Mouse (Mus musculus) liver, postnatal 0 days (tissue): ENCODE results near the gene Fanca. TPM values are rescaled to one million over a fixed set of nuclear protein-coding genes. Genes with fewer than 3 reads are reported as not detected.
"Not testable (repeated sequence)": the region's sequence is repeated elsewhere in the genome, so short reads cannot be mapped to it uniquely, and the experiment has no call there.

Experiments used
- ATAC-seq: fragments of 200-750 bp; cut with Nextera tagmentation; 2 replicates; pipeline ENCODE4 v1.8.0; 2017; ENCODE audit warnings: mild to moderate bottlenecking, moderate library complexity
- DNase-seq: peaks from one replicate; pipeline ENCODE4 v3.0.0-alpha.2; 2016
- H3K27ac ChIP-seq: fragments of 300-500 bp; sonication (generic); 2 replicates; pipeline ENCODE4 v1.5.1; 2014; ENCODE audit warnings: antibody characterized with exemption, moderate library complexity, mild to moderate bottlenecking, low read depth
- H3K27me3 ChIP-seq: fragments of 300-500 bp; sonication (generic); 2 replicates; pipeline ENCODE4 v1.6.1; 2014; ENCODE audit warnings: low read length, control low read depth, mixed read lengths; ENCODE audit not compliant: insufficient read depth
- H3K36me3 ChIP-seq: fragments of 300-500 bp; sonication (generic); replicated peaks from 2 replicates; pipeline ENCODE4 v1.6.1; 2014; ENCODE audit warnings: mild to moderate bottlenecking, control low read depth, low read length, moderate library complexity, mixed read lengths; ENCODE audit not compliant: insufficient read depth
- H3K4me1 ChIP-seq: fragments of 300-500 bp; sonication (generic); 2 replicates; pipeline ENCODE4 v1.6.1; 2014; ENCODE audit warnings: antibody characterized with exemption, mild to moderate bottlenecking, control low read depth; ENCODE audit not compliant: insufficient read depth
- H3K4me2 ChIP-seq: fragments of 300-500 bp; sonication (generic); 2 replicates; pipeline ENCODE4 v1.6.1; 2014; ENCODE audit warnings: low read depth, mild to moderate bottlenecking, low read length, moderate library complexity, mixed read lengths
- H3K4me3 ChIP-seq: fragments of 300-500 bp; sonication (generic); 2 replicates; pipeline ENCODE4 v1.5.1; 2014; ENCODE audit warnings: low read depth, low read length
- H3K9ac ChIP-seq: fragments of 300-500 bp; sonication (generic); replicated peaks from 2 replicates; pipeline ENCODE4 v1.6.1; 2014; ENCODE audit warnings: mild to moderate bottlenecking, moderate library complexity
- H3K9me3 ChIP-seq: fragments of 300-500 bp; sonication (generic); 2 replicates; pipeline ENCODE4 v1.6.1; 2016; ENCODE audit warnings: mild to moderate bottlenecking, control low read depth, low read length, mixed read lengths
- CTCF ChIP-seq: sonication (generic); IDR thresholded peaks from 2 replicates; pipeline ENCODE4 v1.5.1; 2016; ENCODE audit warnings: antibody characterized with exemption, low read depth
- EP300 ChIP-seq: IDR thresholded peaks from 2 replicates; pipeline ENCODE4 v1.6.1; 2016; ENCODE audit warnings: antibody characterized with exemption, low read depth, mild to moderate bottlenecking
- WGBS: fragments of 180-500 bp; shearing (Covaris S2); extraction: QIAGEN DNeasy Blood & Tissue Kit; methylation state at CpG from one replicate; pipeline ENCODE4 v1.1.7; 2014; ENCODE audit not compliant: insufficient replicate concordance; 5-methylcytosine and 5-hydroxymethylcytosine counted together
- polyA plus RNA-seq: library from polyadenylated mRNA; unstranded; fragments of >200 nt; fragmentation: Nextera tagmentation; extraction: Ambion mirVana; gene quantifications from 2 replicates; pipeline ENCODE4 v1.2.1, GENCODE M21; 2015

Gene Fanca
- polyA plus RNA-seq, 1 experiment from 2014 or later, result 6.3 TPM

DNA sequence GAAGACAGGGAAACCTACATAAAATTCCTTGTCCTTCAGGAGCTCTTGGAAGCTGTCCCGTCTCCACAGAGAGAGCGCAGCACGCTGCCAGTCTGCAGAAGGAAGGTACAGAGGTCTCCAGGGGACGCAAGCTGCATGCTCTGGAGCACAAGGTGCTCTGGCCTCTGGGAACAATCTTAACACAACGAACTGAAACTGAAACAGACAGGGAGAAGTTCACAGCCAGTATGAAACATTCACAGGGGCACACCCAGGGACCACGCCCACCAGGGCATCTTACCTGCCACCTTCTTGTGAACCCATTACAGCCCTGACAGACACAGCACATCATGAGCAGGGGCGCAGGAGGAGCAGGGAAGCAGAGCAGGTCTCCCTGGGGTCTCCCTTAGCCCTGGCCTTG lies 34.4 kb downstream of the Fanca start:
- 82% methylated on average over 7 of the region's 7 CpGs for WGBS
- H3K36me3 ChIP-seq, result peaks cover 15% of the 10 kb centered on the region
- H3K27me3 ChIP-seq, result no peaks in the 10 kb centered on the region
- H3K9me3 ChIP-seq, result no peaks in the 10 kb centered on the region
- H3K9ac ChIP-seq, result no peak overlapping the region
- DNase-seq (no peak), ATAC-seq (no peak)
- no peak overlapping the region for H3K27ac ChIP-seq
- H3K4me3 ChIP-seq, result no peak overlapping the region
- no peak overlapping the region for H3K4me2 ChIP-seq
- no peaks in the 10 kb centered on the region for H3K4me1 ChIP-seq
- TF ChIP-seq EP300, result no peak
- no peak for TF ChIP-seq CTCF

DNA sequence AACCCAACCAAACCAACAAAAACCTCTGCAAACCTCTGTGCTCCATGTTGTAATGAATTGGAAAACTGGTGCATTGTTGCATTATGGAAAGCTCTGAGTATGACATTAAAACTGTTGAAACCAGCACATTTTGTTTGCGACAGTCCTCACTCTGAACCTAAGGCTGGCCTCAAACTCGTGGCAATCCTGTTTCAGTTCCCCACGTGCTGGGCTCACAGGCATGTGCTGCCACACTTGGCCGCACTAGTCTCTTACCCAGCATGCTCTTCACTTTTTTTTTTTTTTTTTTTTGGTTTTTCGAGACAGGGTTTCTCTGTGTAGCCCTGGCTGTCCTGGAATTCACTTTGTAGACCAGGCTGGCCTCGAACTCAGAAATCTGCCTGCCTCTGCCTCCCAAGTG lies 35.4 kb downstream of the Fanca start:
- 65% methylated on average over 5 of the region's 6 CpGs for WGBS
- DNase-seq, H3K9me3 ChIP-seq, H3K4me2 ChIP-seq, H3K4me1 ChIP-seq, H3K4me3 ChIP-seq, H3K27ac ChIP-seq, H3K27me3 ChIP-seq, H3K9ac ChIP-seq, ATAC-seq: not testable (repeated sequence)
- H3K36me3 ChIP-seq, result peaks cover 11% of the 10 kb centered on the region

DNA sequence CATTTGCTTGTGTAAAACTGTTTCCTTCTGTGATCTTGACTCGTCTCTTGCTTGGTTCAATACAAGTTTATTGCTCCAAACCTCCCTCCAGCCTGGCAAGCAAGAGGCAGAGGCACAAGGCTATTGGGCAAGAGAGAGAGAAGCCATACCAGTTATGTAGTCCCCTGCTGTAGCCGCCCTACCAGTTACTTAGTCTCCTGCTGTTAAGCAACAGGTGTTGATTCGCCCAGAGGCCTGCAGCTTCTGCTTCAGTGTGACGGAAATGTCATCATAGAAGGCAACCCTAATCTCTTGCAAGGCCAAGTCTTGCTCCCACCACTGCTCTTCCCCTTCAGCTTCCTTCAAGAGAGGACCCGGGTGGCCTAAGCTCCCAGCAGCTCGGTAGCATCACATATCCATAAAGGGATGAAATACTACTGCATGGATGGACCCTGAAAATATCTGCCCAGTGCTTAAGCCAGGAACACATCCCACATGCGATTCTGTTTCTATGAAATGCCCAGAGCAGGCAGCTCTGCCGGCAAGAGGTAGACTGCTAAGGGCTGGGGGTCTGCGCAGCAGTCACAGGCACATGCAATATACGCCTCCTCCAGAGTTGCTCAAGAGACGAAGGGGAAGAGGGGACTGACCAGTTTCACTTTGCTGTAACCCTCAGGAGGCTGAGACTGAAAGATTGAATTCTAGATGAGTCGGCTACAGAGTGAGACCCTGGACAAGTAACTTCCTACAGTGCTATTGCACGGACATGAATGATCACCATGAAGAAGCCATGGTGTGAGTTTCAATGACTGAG lies 37.9 kb downstream of the Fanca start:
- Histone ChIP-seq H3K27me3 (no peaks in the 10 kb centered on the region), H3K9ac (no peak overlapping the region), H3K4me2 (peak overlapping the region; percentile 42), H3K36me3 (peaks cover 3% of the 10 kb centered on the region; the same call in 1 of the 2 replicates), H3K4me1 (no peaks in the 10 kb centered on the region), H3K4me3 (peak overlapping the region; percentile 34), H3K27ac (peak overlapping the region; percentile 74), H3K9me3 (no peaks in the 10 kb centered on the region)
- WGBS, result 67% methylated on average over 13 of the region's 13 CpGs
- ATAC-seq, result peak; percentile 71
- peak; percentile 37 for DNase-seq
- 0 out of 2 replicates have a peak, but pooled peaks have one; percentile 7 for TF ChIP-seq EP300
- TF ChIP-seq CTCF, result no peak

DNA sequence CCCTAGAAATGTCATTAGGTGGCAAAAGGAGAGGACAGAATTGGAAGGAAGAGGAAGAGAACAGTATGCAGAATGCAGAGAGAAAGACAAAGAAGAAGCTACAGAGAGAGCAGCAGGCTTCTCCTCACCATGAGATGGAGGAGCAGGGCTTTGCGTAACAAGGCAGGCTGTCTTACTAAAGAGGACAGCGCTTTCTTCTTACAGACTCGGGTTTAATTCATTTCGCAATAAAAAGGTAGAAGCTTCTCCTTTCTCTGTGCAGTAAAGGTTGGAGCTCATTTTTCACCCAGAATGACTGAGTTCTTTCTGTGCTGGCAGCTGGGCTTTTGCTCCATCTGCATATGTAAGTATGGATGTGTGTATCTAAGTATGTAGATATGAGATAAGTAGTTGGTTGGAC lies 38.5 kb downstream of the Fanca start:
- Histone ChIP-seq H3K36me3 (peaks cover 3% of the 10 kb centered on the region; the same call in 1 of the 2 replicates), H3K9me3 (no peaks in the 10 kb centered on the region), H3K27ac (peak overlapping the region; percentile 25; the same call in 1 of the 2 replicates), H3K27me3 (no peaks in the 10 kb centered on the region), H3K4me2 (no peak overlapping the region), H3K9ac (no peak overlapping the region), H3K4me3 (no peak overlapping the region), H3K4me1 (no peaks in the 10 kb centered on the region)
- ATAC-seq, result peak; percentile 31; the same call in 1 of the 2 replicates
- 60% methylated on average over 4 of the region's 4 CpGs for WGBS
- TF ChIP-seq EP300, result 0 out of 2 replicates have a peak, but pooled peaks have one; percentile 7
- TF ChIP-seq CTCF, result no peak
- DNase-seq, result no peak

DNA sequence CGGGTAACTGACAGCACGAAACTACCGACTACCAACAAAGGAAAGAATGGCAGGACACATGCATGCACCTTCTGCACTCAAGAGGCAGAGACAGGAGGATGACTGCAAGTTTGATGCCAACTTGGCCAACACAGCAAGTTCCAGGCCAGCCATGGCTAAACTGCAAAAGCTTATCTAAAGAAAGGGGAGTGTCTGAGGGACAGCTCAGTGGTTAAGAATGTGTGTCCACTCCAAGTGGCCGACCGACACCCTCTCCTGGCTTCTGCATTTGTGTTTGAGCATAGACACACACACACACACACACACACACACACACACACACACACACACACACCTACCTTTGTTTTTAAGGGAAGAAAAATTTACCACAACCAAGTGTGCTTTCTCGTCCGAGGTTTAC lies 39.9 kb downstream of the Fanca start:
- DNase-seq, result no peak
- Histone ChIP-seq H3K9me3 (no peaks in the 10 kb centered on the region), H3K27me3 (no peaks in the 10 kb centered on the region), H3K4me3 (no peak overlapping the region), H3K36me3 (peaks cover 3% of the 10 kb centered on the region; the same call in 1 of the 2 replicates), H3K9ac (no peak overlapping the region), H3K27ac (peak overlapping the region; percentile 39; the same call in 1 of the 2 replicates), H3K4me2 (no peak overlapping the region), H3K4me1 (no peaks in the 10 kb centered on the region)
- TF ChIP-seq CTCF, result no peak
- no peak for TF ChIP-seq EP300
- 76% methylated on average over 7 of the region's 7 CpGs for WGBS
- no peak for ATAC-seq

DNA sequence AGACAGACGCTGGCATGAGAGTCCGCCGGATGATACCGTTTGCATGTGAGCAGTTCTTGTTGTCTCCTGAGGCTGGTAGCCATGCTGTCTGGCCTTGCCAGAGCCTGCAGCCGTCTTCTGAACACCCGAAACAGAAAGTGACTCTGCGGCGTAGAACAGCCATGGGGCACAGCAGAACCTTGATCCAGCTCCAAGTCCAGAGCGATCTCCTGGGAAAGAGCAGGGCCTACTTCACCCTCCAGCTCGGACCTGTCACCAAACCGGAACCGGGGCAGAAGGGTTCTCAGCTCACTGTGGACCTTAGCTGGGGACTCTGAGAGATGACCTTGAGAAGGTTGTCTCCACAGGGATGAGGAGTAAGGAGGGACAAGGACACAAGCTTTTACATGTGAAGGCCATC lies 43.3 kb downstream of the Fanca start:
- TF ChIP-seq CTCF, result no peak
- TF ChIP-seq EP300, result no peak
- H3K4me3 ChIP-seq, result no peak overlapping the region
- peaks cover 3% of the 10 kb centered on the region for H3K36me3 ChIP-seq
- no peak overlapping the region for H3K9ac ChIP-seq
- 91% methylated on average over 12 of the region's 12 CpGs for WGBS
- H3K9me3 ChIP-seq, result no peaks in the 10 kb centered on the region
- no peak overlapping the region for H3K27ac ChIP-seq
- H3K4me1 ChIP-seq, result peaks cover 3% of the 10 kb centered on the region; the same call in 1 of the 2 replicates
- no peak for ATAC-seq
- no peak for DNase-seq
- H3K27me3 ChIP-seq, result no peaks in the 10 kb centered on the region
- no peak overlapping the region for H3K4me2 ChIP-seq
